Mouse (Mus musculus) heart, adult 11 months (tissue): ENCODE measurements at regions not wholly inside any gene's neighbourhood (a gene's known extent, or its start where the extent isn't known, plus 50 kb on each side); places are given as distances from the start of the nearest gene placed in this dataset.

Source experiments
- DNase-seq: peaks from one replicate; pipeline ENCODE4 v3.0.0; 2022

DNA sequence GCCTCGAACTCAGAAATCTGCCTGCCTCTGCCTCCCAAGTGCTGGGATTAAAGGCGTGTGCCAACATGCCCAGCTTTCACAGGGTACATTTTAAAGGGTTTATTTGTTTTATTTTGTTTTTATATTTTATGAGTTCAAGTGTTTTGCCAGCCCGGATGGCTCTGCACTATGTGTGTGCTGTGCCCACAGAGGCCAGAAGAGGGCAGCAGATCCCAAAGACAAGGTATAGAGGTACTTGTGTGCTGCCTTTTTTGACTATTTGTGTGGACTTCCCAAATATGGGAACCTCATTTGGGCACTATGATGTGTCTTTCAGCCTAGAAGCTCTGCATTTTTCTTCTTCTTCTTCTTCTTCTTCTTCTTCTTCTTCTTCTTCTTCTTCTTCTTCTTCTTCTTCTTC is 176.4 kb upstream of the Azi2 start:
- DNase-seq = no peak

DNA sequence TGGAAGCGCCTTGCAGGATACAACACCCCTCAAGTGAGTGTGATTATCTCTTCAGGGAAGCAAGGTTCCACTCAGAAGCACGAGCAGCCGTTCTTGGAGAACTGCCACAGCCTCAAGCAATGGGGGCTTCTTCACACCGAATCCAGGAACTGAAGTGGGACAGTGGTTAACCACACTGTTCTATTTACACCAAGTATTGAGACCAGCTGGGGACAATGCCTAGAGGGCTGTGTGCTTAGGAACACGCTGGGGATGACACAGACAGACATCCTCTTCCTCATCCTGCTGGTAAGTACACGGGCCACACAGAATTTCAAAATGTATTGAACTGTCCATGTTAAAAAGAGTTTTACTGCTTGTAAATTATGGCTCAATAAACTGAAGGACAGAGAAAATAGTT is 177.0 kb upstream of the Azi2 start:
- no peak for DNase-seq

DNA sequence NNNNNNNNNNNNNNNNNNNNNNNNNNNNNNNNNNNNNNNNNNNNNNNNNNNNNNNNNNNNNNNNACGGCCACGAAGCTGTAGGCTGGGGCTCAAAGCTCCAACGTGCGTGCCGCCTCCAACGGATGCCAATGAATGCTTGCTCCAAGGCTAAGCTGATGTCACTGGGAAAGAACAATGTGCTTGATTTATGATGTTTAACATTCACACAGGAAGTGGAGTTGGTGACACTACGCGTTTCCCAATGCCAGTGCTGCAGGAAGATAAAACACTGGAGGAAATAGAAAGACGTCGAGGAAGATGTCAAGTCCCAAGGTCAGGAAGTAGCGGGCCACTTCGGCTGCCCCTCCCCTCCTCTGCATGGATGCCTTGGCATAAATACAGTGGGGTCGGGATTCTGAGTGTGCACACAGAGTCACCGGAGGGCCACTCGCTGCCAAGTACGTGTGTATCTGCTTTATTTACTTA is 180.7 kb upstream of the Azi2 start:
- peak; percentile 72 for DNase-seq

DNA sequence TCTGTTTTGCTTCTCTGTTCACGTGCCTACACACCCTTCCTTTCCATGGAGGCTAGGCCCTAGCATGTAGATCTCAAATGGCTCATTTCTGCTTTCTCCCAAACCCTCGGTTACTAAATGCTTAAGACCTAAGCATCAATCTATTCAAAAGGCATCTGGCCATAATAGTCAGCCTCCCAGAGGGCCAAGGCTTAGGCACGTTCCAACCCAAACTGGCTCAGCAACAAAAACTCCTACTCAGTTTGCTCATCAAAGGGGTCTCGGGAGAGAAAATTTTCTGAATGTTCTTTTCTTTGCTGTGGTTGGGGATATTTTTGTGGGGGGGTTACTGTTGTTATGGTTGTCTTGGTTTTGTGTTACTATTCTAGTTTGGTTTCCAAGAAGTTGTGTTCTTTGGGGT is 196.8 kb upstream of the Azi2 start:
- DNase-seq = peak; percentile 28

DNA sequence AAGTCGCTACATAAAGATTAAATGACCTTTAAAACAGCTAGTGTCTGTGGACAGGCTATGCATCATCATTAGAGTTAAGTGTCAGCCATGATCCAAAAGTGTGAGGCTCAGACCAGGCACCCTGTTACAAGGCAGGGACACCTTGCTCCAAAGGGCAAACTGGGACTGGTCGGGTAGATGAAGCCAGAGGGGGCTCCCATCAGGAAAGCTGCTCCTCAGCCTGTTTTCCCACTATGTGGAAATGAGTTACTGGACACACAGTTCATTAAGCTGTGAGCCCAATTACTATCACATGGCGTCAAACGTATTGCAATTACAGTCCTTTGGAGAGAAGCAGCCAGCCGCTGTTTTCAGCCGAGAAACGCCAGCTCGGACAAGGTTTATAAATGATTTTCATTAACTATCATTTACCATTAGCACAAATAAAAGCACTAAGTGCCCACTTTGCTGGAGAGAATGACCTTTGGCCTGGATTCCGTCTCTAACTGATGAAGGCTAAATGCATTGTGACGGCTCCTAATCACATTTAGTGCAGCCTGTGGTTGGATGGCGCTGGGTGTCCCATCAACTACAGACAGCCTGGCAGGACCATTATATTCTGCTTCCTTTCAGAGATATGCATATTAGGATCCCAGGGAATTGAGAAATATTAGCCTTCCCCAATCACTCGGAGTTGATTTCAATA is 203.5 kb upstream of the Azi2 start:
- no peak for DNase-seq

DNA sequence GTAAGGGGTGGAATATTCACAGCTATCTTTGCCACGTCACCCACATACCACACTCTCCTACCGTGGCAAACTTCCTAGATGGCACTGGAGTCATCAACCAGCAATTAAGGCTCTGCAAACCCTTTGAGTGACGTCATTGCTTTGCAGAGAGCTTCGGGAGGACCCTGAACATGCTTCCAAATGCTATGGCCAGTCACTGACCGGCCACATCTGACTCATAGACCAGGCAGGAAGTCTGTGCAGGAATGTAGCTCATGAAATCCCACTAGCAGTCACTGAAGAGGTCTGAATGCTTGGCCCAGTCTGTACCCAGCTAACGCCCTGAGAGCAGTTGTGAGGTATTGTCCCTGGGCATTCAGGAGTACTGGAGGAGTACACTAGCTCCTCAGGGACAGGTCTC is 203.9 kb upstream of the Rbms3 start:
- DNase-seq = no peak

DNA sequence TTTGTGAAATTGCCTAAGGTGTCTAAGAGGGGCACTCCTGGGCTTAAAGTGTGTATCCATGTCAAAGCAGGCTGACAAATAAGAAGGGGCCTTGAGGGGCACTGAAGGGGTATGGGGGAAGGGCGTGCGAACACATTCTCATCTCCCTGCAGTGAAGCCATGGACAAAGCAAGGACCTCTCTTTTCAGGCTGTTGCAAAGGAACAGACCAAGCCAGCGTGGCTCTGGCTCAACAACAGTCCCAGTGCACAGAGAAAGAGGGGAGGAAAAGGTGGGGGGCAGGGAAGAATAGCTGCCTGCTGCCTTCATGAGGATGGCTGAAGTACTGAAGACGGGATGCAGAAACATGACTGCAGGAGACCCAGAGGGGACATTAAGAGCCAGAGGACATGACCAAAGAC is 184.9 kb upstream of the Rbms3 start:
- DNase-seq = no peak

DNA sequence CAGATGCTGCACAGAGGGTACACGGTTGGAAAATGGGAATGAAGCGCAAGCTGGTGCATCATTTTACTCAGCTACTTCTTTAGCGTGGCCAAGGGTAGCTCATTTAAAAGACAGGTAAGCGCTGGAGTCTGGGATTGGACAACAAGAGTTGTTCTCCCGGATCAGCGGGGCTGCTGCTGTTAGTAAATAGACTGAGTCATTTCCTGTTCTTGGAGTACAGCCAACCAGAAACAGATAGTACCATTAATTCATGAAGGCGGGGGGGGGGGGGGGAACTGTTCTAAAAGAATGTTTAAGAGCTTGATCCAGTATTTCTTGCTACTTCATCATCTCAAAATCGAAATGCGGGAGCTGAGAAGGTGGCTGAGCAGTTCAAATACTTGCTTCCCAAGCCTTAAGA is 183.5 kb upstream of the Rbms3 start:
- DNase-seq = no peak

DNA sequence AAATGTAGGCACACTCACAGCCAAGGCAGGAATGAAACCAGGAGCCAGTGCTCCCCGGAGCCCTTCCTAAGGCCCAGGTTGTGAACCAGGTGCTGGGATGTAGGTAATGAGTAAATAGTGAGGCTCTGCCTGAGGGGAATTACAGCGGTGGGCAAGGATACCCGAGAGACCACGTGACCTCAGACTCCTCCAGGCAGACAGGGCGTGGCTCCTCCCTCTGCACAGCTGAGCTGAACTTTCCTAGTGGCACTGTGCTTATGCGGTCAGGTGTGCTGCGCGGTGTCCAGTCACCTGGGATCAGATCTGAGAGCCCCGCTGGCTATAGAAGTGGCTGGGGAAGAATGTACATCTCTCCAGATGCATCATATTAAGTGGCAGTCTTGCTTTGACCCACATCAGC is 176.1 kb upstream of the Rbms3 start:
- DNase-seq = no peak

DNA sequence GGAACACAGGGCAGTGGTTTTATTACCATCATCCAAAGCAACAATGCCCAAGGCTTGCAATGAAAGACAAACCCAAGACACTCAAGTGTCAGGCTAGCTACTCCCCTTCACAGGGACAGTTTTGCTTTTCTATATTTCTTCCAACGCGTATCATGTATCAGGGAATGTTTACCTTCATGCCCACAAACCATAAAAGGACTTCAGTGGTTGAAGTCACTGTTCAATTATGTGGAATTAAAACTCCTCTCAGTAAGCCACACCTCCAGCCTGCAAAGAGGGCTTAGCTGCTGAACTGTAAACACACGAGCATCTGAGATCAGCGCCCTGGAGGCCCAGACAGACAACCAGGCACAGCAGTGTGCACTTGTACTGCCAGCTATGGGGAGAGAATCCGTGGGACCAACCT is 154.5 kb upstream of the Rbms3 start:
- peak; percentile 67 for DNase-seq

DNA sequence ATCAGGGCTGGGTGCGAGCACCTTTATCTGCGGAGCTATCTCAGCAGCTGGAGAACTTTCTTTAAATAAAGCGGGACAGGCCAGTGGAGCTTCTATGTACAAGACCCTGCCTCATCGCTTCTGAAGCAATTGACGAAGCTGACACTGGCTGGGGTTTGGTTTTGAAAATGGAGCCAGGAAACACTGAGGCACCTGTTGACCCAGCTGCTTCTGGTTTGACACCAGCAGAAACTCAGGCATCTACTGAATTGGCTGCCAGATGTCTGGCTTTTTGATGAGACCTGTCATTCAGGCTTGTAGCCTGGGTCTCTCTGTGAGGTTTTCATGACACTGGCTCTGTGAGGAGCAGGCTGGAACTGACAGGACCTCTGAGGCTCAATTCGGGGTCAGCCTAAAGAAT is 124.9 kb upstream of the Rbms3 start:
- no peak for DNase-seq

DNA sequence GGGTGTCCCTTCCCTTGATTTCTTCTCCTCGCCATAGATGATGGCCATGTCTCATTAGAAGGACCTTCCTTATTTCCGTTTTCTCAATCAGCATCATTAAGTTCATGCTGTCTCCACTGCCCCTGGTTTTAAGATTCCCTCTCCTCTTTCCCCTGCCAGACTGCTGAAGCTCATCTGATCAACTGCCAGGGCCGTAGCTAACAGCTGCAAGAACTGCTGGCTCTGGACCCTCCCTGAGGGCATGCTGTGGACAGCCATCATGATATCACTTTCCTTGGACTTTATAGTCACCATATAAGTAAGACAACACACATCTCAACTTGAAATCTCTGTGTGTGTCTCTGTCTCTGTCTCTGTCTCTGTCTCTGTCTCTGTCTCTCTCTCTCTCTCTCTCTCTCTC is 123.8 kb upstream of the Rbms3 start:
- no peak for DNase-seq

DNA sequence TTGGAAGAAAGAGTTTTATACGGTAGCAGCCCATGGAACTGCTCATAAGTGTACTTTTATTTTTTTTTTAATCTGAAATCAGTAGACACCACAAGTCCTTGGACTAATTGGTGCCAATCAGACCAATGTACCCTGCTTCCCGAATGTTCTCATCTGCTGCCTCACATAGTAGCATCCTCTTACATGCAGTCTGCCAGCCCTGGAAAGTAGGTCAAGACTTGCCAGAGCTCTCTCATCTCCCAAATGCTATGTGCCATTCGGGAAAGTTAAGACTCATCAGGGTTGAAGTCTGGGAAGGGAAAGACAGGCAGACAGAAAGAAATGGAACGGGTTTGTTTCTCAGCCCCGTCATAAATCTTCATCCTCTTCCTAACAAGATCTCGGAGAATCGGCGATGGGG is 115.2 kb upstream of the Rbms3 start:
- no peak for DNase-seq

DNA sequence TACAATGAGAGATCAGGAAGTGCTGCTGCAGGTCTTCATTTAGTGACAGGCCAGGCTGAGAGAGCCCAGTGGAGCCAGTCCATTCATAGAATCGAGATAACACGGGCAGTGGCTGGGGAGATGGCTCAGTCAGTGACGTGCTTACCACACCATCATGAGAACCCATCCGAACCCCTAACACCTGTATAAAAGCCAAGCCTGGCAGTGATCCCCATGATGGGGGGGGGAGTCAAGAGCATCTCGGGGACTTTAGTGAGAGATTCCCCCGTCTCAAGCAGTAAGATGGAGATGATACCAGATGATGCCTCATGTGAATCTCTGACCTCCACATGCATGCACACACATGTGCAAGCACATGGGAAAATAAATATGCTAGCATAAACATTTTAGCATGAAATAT is 99.7 kb upstream of the Rbms3 start:
- peak; percentile 71 for DNase-seq

DNA sequence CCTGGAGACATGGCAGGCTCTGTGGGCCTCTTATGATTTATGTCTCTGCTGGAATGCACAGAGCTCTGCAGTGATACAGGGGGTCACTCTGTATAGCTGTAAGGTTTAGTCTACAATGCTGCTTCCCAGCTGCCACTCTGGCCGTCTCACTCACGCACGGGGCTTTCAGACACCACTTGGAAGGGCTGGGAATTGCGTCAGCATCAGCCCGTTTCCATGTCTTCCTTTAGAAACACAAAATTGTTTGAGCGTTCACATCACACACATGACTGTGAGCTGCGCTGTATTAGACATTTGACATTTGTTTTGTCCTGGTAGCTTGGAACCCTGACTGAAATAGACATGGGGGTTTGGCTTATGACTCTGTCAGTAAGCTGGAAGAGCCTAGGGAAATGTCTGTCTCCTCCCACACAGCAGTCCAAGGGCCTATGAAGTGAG is 90.5 kb upstream of the Rbms3 start:
- peak; percentile 41 for DNase-seq

DNA sequence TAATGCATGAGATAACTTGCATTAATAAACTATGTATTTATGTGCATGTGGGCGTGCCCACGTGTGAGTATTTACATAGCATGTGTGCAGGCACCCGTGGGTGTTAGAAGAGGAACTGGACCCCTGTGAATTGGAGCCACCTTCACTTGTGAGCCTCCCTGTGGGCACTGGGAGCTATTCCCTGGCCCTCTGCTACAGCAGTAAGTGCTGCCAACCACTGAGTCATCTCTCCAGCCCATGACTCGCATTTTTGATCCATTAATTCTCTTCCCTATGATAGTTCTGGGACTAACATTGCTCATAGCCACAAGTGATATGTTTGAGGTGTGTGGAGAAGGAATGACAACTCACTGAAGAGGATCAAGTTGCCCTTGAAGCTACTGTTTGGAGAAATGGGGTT is 87.6 kb upstream of the Rbms3 start:
- DNase-seq = peak; percentile 74

DNA sequence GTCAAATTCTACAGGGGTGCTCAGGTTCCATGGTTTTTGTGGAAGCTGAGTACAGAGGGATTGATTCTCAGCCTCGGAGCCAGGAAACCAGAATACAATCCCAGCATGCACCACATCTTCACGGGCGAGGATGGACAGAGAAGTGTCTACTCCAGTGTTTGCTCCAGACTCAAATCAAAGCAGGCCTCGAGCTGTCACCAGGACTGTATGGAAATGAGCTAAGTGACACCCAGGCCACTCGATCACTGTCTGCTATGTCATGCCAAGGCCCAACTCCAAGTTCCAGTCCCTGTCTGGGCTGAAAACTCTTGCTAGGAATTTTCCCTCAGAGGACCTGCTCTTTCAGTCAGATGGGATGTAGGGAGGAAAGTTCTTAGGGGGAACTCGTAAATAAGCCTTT is 86.8 kb upstream of the Rbms3 start:
- DNase-seq = peak; percentile 64

DNA sequence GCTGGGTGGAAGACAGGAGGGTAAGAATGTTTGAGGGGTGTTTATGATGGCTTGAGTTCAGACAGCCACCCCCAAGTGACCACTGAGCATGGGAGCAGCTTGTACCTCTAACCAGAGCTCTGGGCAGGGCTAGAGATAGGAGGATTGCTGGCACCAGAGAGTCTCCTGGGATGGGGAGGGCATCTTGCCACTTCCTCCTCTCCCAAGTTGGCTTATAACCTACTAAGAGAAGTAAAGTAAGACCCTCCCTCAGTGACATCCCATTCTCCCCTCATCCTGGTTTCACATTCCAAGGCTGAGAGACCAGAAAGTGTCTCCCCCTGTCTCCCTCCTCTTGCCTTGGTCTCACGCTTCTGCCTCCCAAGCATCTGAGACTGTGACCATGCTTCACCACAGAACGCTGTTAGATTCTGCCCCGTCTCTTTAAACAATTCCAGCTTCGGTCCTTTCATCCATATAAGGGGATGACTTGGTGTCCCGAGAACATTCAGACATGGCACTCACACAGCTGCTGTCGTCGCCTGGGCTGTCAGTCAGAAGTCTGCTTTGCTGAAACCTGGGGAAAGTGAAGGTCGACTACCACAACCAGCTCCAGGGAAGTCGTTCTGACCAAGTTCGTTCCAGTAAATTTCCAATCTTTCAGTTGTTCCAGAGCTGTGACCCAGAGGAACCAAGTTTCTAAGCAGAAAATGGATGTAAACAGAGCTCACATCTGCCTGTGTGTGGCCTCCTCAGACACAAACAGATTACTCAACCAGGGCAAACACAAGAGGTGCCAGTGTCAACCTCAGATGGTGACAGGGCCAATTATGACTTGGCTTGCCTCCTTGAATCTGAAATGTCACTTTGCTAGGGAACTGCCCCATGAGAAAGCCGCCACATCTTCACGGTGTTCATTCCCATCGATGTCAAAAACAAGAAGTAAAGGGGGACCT is 85.3 kb upstream of the Rbms3 start:
- DNase-seq = peak; percentile 92

DNA sequence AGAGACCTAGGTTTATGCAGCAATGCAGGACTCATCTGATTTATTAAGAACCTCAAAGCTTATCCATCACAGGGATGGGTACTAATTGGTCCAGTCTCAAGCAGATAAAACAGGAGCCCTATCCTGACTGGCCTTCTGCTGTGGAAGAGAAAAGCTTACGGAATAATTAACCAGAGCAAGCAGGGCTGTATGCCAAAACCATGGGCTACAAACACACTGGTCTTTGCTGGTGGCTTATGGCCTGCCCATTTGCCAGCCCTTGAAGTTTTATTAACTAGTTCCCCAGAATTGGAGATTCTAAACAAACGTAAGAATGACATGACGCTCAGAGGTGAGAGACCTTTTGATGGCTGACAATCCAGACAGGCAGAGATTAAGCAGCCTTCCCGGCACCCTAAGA is 83.4 kb upstream of the Rbms3 start:
- DNase-seq = peak; percentile 58

DNA sequence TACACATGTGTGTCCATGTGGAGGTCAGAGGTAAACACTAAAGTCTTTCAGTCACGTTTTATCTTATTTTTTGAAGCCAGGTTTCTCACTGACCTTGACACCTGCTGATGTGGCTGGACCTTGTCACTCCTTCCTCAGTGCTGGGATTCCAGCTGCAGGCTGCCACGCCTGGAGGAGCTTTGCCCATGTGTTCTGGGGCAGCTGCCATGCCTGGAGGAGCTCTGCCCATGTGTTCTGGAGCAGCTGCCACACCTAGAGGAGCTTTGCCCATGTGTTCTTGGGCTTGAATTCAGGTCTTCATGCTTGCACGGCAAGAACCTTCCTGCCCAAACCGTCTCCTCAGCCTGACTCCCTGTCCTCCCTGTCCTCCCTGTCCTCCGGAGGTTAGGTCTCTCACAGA is 82.1 kb upstream of the Rbms3 start:
- peak; percentile 79 for DNase-seq

DNA sequence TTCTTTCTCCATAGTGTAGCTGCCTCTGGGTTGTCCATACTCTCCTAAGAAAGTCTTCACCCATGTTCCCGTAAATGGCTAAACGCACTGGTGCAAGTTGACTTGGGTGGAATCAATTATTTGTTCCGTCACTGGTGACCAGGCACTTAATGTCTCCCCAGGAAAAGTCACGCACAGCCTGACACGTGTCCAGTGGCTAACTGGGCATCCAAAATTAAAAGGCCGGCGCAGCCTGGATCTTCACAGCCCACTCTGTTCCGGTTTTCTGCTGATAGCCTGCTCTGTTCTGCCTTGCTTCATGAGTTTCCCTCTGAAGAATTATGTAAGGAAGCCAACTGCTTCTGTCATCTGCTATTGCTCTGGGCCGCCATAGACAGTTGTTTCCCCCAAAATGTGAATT is 81.3 kb upstream of the Rbms3 start:
- peak; percentile 78 for DNase-seq

DNA sequence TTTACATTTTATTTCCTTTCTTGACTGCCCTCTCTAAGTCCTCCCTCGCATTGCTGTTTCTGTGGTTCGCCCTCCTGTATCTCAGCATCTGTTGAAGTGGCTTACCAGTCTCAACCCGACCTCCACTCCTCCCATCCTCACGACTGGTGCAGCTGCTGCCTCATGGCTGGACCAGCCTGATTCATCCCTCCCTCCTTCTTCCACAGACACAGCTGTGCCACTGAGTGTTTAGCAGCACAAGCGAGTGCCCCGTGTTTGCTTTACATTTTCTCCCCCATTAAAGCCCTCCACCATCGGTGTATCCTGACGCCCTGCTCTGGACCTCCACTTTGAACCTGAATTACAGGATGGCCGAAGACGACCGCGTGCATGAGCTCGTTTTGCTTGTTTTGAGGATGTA is 80.0 kb upstream of the Rbms3 start:
- DNase-seq = peak; percentile 61

DNA sequence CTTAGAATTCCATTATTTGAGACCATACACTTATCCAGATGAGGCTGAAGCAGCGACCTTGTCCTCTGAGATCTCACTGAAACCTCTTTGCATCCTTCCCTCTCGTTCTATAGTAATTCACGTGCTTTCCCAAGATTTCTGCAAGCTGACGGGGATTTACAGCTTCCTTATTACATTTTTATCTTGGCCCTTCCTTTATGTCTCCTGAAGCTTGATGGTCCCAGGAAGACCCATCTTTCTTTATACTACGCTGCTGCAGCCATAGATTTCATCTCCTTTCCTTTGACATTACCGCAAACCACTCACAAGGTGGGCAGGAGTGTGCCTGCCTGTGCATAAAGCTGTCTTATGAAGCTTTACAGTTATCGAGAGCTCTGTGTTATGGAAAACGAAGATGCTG is 63.3 kb upstream of the Rbms3 start:
- peak; percentile 56 for DNase-seq

DNA sequence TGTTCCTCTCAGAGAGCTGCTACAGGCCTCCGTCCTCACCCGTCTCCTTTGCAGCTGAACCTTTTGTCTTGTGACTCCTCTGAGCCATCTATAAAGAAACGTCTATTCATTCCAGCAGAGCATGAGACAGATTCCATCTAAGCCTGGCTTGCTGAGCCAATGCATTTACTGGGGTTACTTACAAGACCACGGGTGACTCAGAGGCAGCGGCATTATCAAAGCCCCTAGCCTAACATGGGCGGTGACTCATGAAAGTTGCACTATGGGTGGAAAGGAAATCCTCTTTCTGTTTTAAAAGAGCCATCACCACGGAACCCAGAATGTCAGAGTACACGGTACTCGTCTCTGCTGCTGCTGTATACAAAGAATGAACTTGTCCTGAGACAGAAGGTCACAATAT is 62.8 kb upstream of the Rbms3 start:
- DNase-seq = peak; percentile 49
